In genomic region chr16:33934701-33935406, GRCm38 (mm10) we compare ENCODE assay signal across 8 mouse cellular contexts. TPM values are rescaled to one million over a fixed set of nuclear protein-coding genes. Genes with fewer than 3 reads are reported as not detected.
DNase-seq lines count a peak whose midpoint lies in the region; ATAC-seq lines count a peak whose summit lies in the region.

No protein-coding gene starts in this region.

- H3K27me3 ChIP-seq in embryonic facial prominence, embryonic 15.5 days: no peaks in the 10 kb centered on the region
- no peaks in the 10 kb centered on the region for H3K27me3 ChIP-seq in intestine, embryonic 15.5 days (replicated peaks)
- no peaks in the 10 kb centered on the region for H3K27me3 ChIP-seq in limb, embryonic 11.5 days (ENCODE audit: control insufficient read depth, insufficient read depth, low read length)
- no peaks in the 10 kb centered on the region for H3K27me3 ChIP-seq in stomach, embryonic 14.5 days (ENCODE audit: control insufficient read depth, insufficient read depth, low read length)

- H3K27ac ChIP-seq in embryonic facial prominence, embryonic 15.5 days (replicated peaks): peak overlapping the region; percentile 78
- H3K27ac ChIP-seq in intestine, embryonic 15.5 days: peak overlapping the region; percentile 68
- peak overlapping the region; percentile 11; the same call in 1 of the 2 replicates for H3K27ac ChIP-seq in limb, embryonic 11.5 days (replicated peaks; ENCODE audit: low read depth, low read length)
- peak overlapping the region; percentile 34 for H3K27ac ChIP-seq in stomach, embryonic 14.5 days (ENCODE audit: low read length)

- H3K4me1 ChIP-seq in embryonic facial prominence, embryonic 15.5 days: peaks cover 72% of the 10 kb centered on the region
- peaks cover 28% of the 10 kb centered on the region; the same call in 1 of the 2 replicates for H3K4me1 ChIP-seq in intestine, embryonic 15.5 days (replicated peaks)
- H3K4me1 ChIP-seq in limb, embryonic 11.5 days (ENCODE audit: control insufficient read depth, insufficient read depth, low read length): peaks cover 22% of the 10 kb centered on the region
- peaks cover 38% of the 10 kb centered on the region for H3K4me1 ChIP-seq in stomach, embryonic 14.5 days (ENCODE audit: control insufficient read depth, insufficient read depth, low read length)

- peak; percentile 19 to 30 for DNase-seq in left cerebral cortex, adult 18-20 months (ENCODE audit: low spot score in 2 of 2)
- DNase-seq in left cerebral cortex, adult 11 months (ENCODE audit: low spot score): no peak
- no peak for DNase-seq in limb, embryonic 11.5 days (ENCODE audit: low spot score)
- DNase-seq in adrenal gland, adult 18-20 months (ENCODE audit: low spot score in 2 of 2): no peak
- DNase-seq in urinary bladder, postnatal 4 days (ENCODE audit: low spot score in 2 of 2): no peak

- H3K4me2 ChIP-seq in embryonic facial prominence, embryonic 15.5 days (replicated peaks): no peak overlapping the region
- no peak overlapping the region for H3K4me2 ChIP-seq in intestine, embryonic 15.5 days (replicated peaks)
- H3K4me2 ChIP-seq in limb, embryonic 11.5 days (ENCODE audit: low read depth, severe bottlenecking): no peak overlapping the region
- no peak overlapping the region for H3K4me2 ChIP-seq in stomach, embryonic 14.5 days (replicated peaks; ENCODE audit: low read depth, low read length)

- no peak overlapping the region for H3K4me3 ChIP-seq in embryonic facial prominence, embryonic 15.5 days (replicated peaks)
- no peak overlapping the region for H3K4me3 ChIP-seq in intestine, embryonic 15.5 days (replicated peaks)
- no peak overlapping the region for H3K4me3 ChIP-seq in limb, embryonic 11.5 days (ENCODE audit: low read depth, low read length)
- H3K4me3 ChIP-seq in stomach, embryonic 14.5 days (ENCODE audit: low read depth, low read length): no peak overlapping the region

- 58% methylated on average over 5 of the region's 5 CpGs for WGBS in embryonic facial prominence, embryonic 15.5 days
- 46% methylated on average over 5 of the region's 5 CpGs for WGBS in intestine, embryonic 15.5 days
- 75% methylated on average over 5 of the region's 5 CpGs for WGBS in limb, embryonic 11.5 days
- WGBS in stomach, embryonic 14.5 days: 47% methylated on average over 5 of the region's 5 CpGs

- no peaks in the 10 kb centered on the region for H3K9me3 ChIP-seq in embryonic facial prominence, embryonic 15.5 days (replicated peaks)
- no peaks in the 10 kb centered on the region for H3K9me3 ChIP-seq in intestine, embryonic 15.5 days
- H3K9me3 ChIP-seq in limb, embryonic 11.5 days (ENCODE audit: control insufficient read depth, low read length): no peaks in the 10 kb centered on the region
- H3K9me3 ChIP-seq in stomach, embryonic 14.5 days (ENCODE audit: control insufficient read depth, low read depth, low read length): no peaks in the 10 kb centered on the region

- 0 out of 2 replicates have a peak overlapping the region, but pooled peaks have one; percentile 6 for H3K9ac ChIP-seq in embryonic facial prominence, embryonic 15.5 days
- H3K9ac ChIP-seq in intestine, embryonic 15.5 days: no peak overlapping the region
- H3K9ac ChIP-seq in limb, embryonic 11.5 days (ENCODE audit: low read length): no peak overlapping the region; the same call in 1 of the 2 replicates
- H3K9ac ChIP-seq in stomach, embryonic 14.5 days (replicated peaks; ENCODE audit: low read depth, low read length): no peak overlapping the region

- ATAC-seq in embryonic facial prominence, embryonic 15.5 days (ENCODE audit: insufficient number of reproducible peaks, low FRiP score, low TSS enrichment, low read depth): no peak
- ATAC-seq in intestine, embryonic 15.5 days: peak; percentile 40; the same call in 1 of the 2 replicates
- no peak for ATAC-seq in limb, embryonic 11.5 days (ENCODE audit: insufficient number of reproducible peaks, low FRiP score, low TSS enrichment, low read depth)
- ATAC-seq in stomach, embryonic 14.5 days (ENCODE audit: insufficient number of reproducible peaks, insufficient read depth, low FRiP score, low read depth): peak; percentile 26; the same call in 1 of the 2 replicates

- no peaks in the 10 kb centered on the region; the same call in 1 of the 2 replicates for H3K36me3 ChIP-seq in embryonic facial prominence, embryonic 15.5 days
- H3K36me3 ChIP-seq in intestine, embryonic 15.5 days: no peaks in the 10 kb centered on the region
- no peaks in the 10 kb centered on the region for H3K36me3 ChIP-seq in limb, embryonic 11.5 days (ENCODE audit: control insufficient read depth, insufficient read depth, low read length)
- H3K36me3 ChIP-seq in stomach, embryonic 14.5 days (ENCODE audit: control insufficient read depth, insufficient read depth, low read length): no peaks in the 10 kb centered on the region; the same call in 1 of the 2 replicates

RNA-seq across cellular contexts. Expression of gene Umps, which starts 32.0 kb away (rescaled TPM):
- 10 to 100 TPM; 14.9 to 15.8 TPM for total RNA-seq in left cerebral cortex, adult 18-20 months (2021)
- 45.0 and 45.5 TPM in 2 replicates for polyA plus RNA-seq in embryonic facial prominence, embryonic 15.5 days (2015; fragmentation: Nextera tagmentation; extraction: Ambion mirVana)
- polyA plus RNA-seq in intestine, embryonic 15.5 days (2015; fragmentation: Nextera tagmentation; extraction: Ambion mirVana): 55.9 and 56.0 TPM in 2 replicates
- 96.4 and 99.1 TPM in 2 replicates for polyA plus RNA-seq in limb, embryonic 11.5 days (2014; fragmentation: Nextera tagmentation; extraction: Ambion mirVana)
- 62.9 and 65.7 TPM in 2 replicates for polyA plus RNA-seq in stomach, embryonic 14.5 days (2014; fragmentation: Nextera tagmentation; extraction: Ambion mirVana)
- total RNA-seq in adrenal gland, adult 18-20 months (2021): 10 to 100 TPM; 49.1 TPM

Comparison
In these comparisons a context has a peak if more than half of its experiments do, and no peak if none do; other contexts are left out.
1. DNase-seq: peak in left cerebral cortex, adult 18-20 months (2 of 2); none in left cerebral cortex, adult 11 months (single experiment), limb, embryonic 11.5 days (single experiment), adrenal gland, adult 18-20 months (0 of 2) and urinary bladder, postnatal 4 days (0 of 2).
2. ATAC-seq: peak in intestine, embryonic 15.5 days (single experiment) and stomach, embryonic 14.5 days (single experiment); none in embryonic facial prominence, embryonic 15.5 days (single experiment) and limb, embryonic 11.5 days (single experiment).
3. H3K27ac ChIP-seq: peak in every context shown above with its lines; median percentile 78 in embryonic facial prominence, embryonic 15.5 days; 68 in intestine, embryonic 15.5 days; 34 in stomach, embryonic 14.5 days; 11 in limb, embryonic 11.5 days.